Mouse (Mus musculus) gastrocnemius, postnatal 25 days (tissue): Measurements from ENCODE around the gene H2-Q2. TPM values are rescaled to one million over a fixed set of nuclear protein-coding genes. Genes with fewer than 3 reads are reported as not detected.
A peak's percentile ranks its signal among the peaks of the same experiment; 100 is the strongest.
"Not testable (repeated sequence)": the region's sequence is repeated elsewhere in the genome, so short reads cannot be mapped to it uniquely, and the experiment has no call there.

Source experiments
- DNase-seq: peaks from one replicate; pipeline ENCODE4 v3.0.0; 2022
- total RNA-seq, 2 experiments: library from RNA; stranded (reverse); gene quantifications; 1 replicate in 1 of 2; 2 replicates in 1 of 2; pipeline ENCODE4 v1.2.3; 2021

H2-Q2 gene
- total RNA-seq, 2 experiments from 2014 or later: 0.36 to 0.78 TPM

DNA sequence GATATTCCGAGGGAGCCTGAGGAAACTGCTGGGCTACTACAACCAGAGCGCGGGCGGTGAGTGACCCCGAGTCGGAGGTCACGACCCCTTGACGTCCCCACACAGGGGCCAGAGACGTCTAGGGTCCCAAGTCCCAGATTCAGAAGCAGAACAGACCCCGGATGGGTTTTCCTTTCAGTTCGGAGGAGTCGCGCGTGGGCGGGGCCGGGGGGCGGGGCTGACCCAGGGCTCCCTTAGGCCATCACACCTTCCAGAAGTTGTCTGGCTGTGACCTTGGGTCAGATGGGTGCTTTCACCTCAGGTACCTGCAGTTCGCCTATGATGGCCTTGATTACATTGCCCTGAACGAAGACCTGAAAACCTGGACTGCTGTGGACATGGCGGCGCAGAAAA is 17.4 kb downstream of the H2-Q2 start:
- DNase-seq: no peak

DNA sequence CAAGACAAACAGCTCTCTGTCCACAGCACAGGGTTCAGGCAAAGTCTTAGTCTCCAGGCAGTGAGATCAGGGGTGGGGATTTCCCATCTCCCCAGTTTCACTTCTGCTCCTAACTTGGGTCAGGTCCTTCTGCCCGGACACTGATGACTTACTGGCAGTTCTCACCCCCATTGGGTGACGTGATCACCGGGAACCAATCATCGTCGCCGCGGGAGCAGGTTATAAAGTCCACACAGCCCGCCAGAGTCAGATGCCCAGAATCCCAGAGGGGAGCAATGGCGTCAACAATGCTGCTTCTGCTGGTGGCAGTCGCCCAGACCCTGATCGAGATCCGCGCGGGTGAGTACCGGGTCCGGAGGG is 37.3 kb downstream of the H2-Q2 start, which contains the start of gene H2-Q4:
TSS of gene H2-Q4 (plus strand) at position 249 of the 360 bp plus-strand sequence.
- peak; percentile 84 for DNase-seq

DNA sequence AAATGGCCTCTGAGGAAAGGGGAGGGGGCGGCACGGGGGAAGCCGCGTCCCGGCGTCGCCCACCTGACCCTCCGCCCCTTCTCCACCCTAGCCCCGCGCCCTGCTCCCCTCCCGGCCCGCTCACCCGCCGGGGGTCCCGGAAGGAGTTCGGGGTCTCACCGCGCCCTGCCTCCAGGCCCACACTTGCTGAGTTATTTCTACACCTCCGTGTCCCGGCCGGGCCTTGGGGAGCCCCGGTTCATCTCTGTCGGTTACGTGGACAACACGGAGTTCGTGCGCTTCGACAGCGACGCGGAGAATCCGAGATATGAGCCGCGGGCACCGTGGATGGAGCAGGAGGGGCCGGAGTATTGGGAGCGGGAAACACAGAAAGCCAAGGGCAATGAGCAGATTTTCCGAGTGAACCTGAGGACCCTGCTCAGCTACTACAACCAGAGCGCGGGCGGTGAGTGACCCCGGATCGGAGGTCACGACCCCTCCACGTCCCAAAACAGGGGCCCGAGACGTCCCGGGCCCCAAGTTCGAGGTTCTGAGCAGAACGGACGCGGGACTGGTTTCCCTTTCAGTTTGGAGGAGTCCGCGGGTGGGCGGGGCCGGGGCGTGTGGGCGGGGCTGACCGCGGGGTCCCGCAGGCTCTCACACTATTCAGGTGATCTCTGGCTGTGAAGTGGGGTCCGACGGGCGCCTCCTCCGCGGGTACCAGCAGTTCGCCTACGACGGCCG is 37.8 kb downstream of the H2-Q2 start:
- DNase-seq: peak; percentile 21

DNA sequence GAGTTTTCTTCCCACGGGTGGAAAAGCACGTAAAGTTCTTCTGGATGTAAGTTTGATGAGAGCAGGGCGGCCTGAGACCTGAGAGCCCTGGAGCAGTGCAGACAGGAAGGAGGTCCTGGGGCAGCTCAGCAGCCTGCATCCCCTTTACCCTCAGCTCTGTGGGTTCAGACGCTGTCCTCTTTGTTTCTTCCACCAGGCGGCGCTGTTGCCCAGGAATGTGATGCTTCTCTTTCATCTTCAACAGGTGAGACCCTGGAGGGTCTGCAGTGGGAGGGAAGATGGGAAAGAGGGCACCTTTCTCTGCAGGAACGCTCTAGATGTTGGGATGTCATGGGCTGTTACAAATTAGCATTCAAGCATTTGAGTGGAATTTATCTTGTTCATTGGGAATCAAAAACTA is 47.8 kb downstream of the H2-Q2 start:
- DNase-seq: not testable (repeated sequence)

DNA sequence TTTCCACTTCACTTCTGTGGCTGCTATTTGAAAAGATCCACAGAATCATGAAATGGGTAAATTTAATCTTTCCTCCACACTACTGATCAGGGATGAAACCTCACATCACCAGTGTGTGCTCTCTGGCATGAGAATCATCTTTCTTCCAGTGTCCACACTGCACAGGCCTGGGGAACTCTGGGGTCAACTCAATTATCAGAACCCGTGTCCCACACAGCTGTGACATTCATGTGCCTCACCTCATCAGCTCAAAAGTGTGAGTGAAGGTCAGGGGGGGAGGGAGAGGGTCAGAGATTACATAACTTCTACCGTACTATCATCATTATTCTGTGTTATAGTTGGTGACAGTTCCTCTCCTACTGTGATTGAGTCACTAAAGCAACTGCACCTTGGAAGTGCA is 50.6 kb downstream of the H2-Q2 start:
- not testable (repeated sequence) for DNase-seq

DNA sequence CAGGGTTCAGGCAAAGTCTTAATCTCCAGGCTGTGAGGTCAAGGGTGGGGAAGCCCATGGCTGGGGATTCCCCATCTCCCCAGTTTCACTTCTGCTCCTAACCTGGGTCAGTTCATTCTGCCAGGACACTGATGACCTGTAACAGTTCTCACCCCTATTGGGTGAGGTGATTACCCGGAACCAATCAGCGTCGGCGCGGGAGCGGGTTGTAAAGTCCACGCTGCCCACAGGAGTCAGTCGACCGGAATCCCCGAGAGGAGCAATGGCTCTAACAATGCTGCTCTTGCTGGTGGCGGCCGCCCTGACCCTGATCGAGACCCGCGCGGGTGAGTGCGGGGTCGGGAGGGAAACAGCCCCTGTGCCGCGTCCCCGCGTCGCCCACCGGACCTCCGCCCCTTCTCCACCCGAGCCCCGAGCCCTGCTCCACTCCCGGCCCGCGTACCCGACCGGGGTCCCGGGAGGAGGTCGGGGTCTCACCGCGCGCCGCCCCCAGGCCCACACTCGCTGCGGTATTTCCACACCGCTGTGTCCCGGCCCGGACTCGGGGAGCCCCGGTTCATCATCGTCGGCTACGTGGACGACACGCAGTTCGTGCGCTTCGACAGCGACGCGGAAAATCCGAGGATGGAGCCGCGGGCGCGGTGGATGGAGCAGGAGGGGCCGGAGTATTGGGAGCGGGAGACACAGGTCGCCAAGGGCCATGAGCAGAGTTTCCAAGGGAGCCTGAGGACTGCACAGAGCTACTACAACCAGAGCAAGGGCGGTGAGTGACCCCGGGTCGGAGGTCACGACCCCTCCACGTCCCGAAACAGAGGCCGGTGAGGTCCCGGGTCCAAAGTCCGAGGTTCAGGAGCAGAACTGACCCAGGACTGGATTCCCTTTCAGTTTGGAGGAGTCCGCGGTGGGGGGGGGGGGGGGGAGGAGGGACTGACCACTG is 52.1 kb downstream of the H2-Q2 start:
- not testable (repeated sequence) for DNase-seq

Other genes with a start within 250 kb of the H2-Q2 start
- gene Ly6g5c, start 234.0 kb upstream of the H2-Q2 start, total RNA-seq: not detected
- gene Ly6g5b, start 226.8 kb upstream of the H2-Q2 start, total RNA-seq: not detected
- gene Gpank1, start 220.8 kb upstream of the H2-Q2 start, total RNA-seq: 1 to 10 TPM; 7.1 to 8.4 TPM
- 100 to 1,000 TPM; 149 to 158 TPM for gene Csnk2b, start 220.2 kb upstream of the H2-Q2 start, total RNA-seq
- gene D17H6S53E, start 215.9 kb upstream of the H2-Q2 start, total RNA-seq: 10 to 100 TPM; 19.5 to 22.6 TPM
- gene Apom, start 210.2 kb upstream of the H2-Q2 start, total RNA-seq: not detected
- gene Bag6, start 207.1 kb upstream of the H2-Q2 start, total RNA-seq: 100 to 1,000 TPM; 180 to 197 TPM
- gene Prrc2a, start 177.3 kb upstream of the H2-Q2 start, total RNA-seq: 100 to 1,000 TPM in 1 of 2 experiments, 10 to 100 TPM in 1; 93.3 to 102 TPM
- 1 to 10 TPM in 1 of 2 experiments, under 1 TPM in 1; 0.97 to 1.4 TPM for gene Aif1, start 166.2 kb upstream of the H2-Q2 start, total RNA-seq
- under 1 TPM in 1 of 2 experiments, not detected in 1; 0.78 TPM for gene Lst1, start 153.8 kb upstream of the H2-Q2 start, total RNA-seq
- not detected for gene Ltb, start 147.8 kb upstream of the H2-Q2 start, total RNA-seq
- gene Tnf, start 140.2 kb upstream of the H2-Q2 start, total RNA-seq: under 1 TPM in 1 of 2 experiments, not detected in 1; 0.18 TPM
- under 1 TPM in 1 of 2 experiments, not detected in 1; 0.32 TPM for gene Lta, start 136.9 kb upstream of the H2-Q2 start, total RNA-seq
- under 1 TPM in 1 of 2 experiments, not detected in 1; 0.70 TPM for gene Gm16181, start 121.4 kb upstream of the H2-Q2 start, total RNA-seq
- gene Atp6v1g2, start 108.6 kb upstream of the H2-Q2 start, total RNA-seq: 1 to 10 TPM; 1.9 to 2.3 TPM
- 1 to 10 TPM; 5.6 to 6.8 TPM for gene Nfkbil1, start 106.5 kb upstream of the H2-Q2 start, total RNA-seq
- gene Ddx39b, start 100.5 kb upstream of the H2-Q2 start, total RNA-seq: 10 to 100 TPM; 71.5 to 79.1 TPM
- 10 to 100 TPM; 30.2 to 57.3 TPM for gene H2-D1, start 79.5 kb upstream of the H2-Q2 start, total RNA-seq
- under 1 TPM; 0.20 to 0.86 TPM for gene H2-Q1, start 21.8 kb upstream of the H2-Q2 start, total RNA-seq
- 1 to 10 TPM; 2.2 to 3.9 TPM for gene H2-Q4, start 37.4 kb downstream of the H2-Q2 start, total RNA-seq
- not detected for gene H2-Q6, start 82.6 kb downstream of the H2-Q2 start, total RNA-seq
- gene H2-Q7, start 96.9 kb downstream of the H2-Q2 start, total RNA-seq: under 1 TPM; 0.38 to 0.70 TPM
- gene H2-Q10, start 127.8 kb downstream of the H2-Q2 start, total RNA-seq: 1 to 10 TPM in 1 of 2 experiments, under 1 TPM in 1; 0.15 to 1.3 TPM
- gene Pou5f1, start 163.8 kb downstream of the H2-Q2 start, total RNA-seq: under 1 TPM in 1 of 2 experiments, not detected in 1; 0.27 TPM
- 1 to 10 TPM; 1.5 to 2.9 TPM for gene Tcf19, start 174.6 kb downstream of the H2-Q2 start, total RNA-seq
- 1 to 10 TPM; 2.5 to 2.7 TPM for gene Cchcr1, start 174.9 kb downstream of the H2-Q2 start, total RNA-seq
- gene Psors1c2, start 191.0 kb downstream of the H2-Q2 start, total RNA-seq: not detected
- under 1 TPM in 1 of 2 experiments, not detected in 1; 0.91 TPM for gene Cdsn, start 209.9 kb downstream of the H2-Q2 start, total RNA-seq
- not detected for gene 2300002M23Rik, start 225.2 kb downstream of the H2-Q2 start, total RNA-seq